Mouse (Mus musculus): ENCODE measurements at regions not wholly inside any gene's neighbourhood (a gene's known extent, or its start where the extent isn't known, plus 50 kb on each side); places are given as distances from the start of the nearest gene placed in this dataset.

GRCm38 (mm10) chr15:62332129-62332528 lies 1409.3 kb upstream of the A1bg start:
- DNase-seq (ENCODE audit: low read depth) = no peak

- no peak for DNase-seq (ENCODE audit: low read depth)
Measured at GRCm38 (mm10) chr15:62331138-62331800, 1408.5 kb upstream of the A1bg start.

GRCm38 (mm10) chr15:62328920-62329319 lies 1406.1 kb upstream of the A1bg start:
- DNase-seq (ENCODE audit: low read depth) = no peak

- DNase-seq (ENCODE audit: low read depth) = peak; percentile 7
Measured at GRCm38 (mm10) chr15:62328305-62328881, 1405.6 kb upstream of the A1bg start.

- DNase-seq (ENCODE audit: low read depth) = no peak
Measured at GRCm38 (mm10) chr15:62327481-62327880, 1404.7 kb upstream of the A1bg start.

GRCm38 (mm10) chr15:62326524-62326923 lies 1403.7 kb upstream of the A1bg start:
- DNase-seq (ENCODE audit: low read depth) = no peak

- DNase-seq (ENCODE audit: low read depth) = no peak
Measured at GRCm38 (mm10) chr15:62325451-62326290, 1402.9 kb upstream of the A1bg start.

GRCm38 (mm10) chr15:62320966-62321365 lies 1398.2 kb upstream of the A1bg start:
- no peak for DNase-seq (ENCODE audit: low read depth)

GRCm38 (mm10) chr15:62314449-62314848 lies 1391.6 kb upstream of the A1bg start:
- no peak for DNase-seq (ENCODE audit: low read depth)

- DNase-seq (ENCODE audit: low read depth) = no peak
Measured at GRCm38 (mm10) chr15:62302233-62302632, 1379.4 kb upstream of the A1bg start.

- no peak for DNase-seq (ENCODE audit: low read depth)
Measured at GRCm38 (mm10) chr15:62301567-62301966, 1378.8 kb upstream of the A1bg start.

GRCm38 (mm10) chr15:62297138-62297537 lies 1374.3 kb upstream of the A1bg start:
- DNase-seq (ENCODE audit: low read depth) = peak; percentile 13

GRCm38 (mm10) chr15:62295233-62295927 lies 1372.6 kb upstream of the A1bg start:
- no peak for DNase-seq (ENCODE audit: low read depth)

- DNase-seq (ENCODE audit: low read depth) = no peak
Measured at GRCm38 (mm10) chr15:62294786-62295185, 1372.0 kb upstream of the A1bg start.

GRCm38 (mm10) chr15:62292876-62293275 lies 1370.1 kb upstream of the A1bg start:
- DNase-seq (ENCODE audit: low read depth) = no peak

GRCm38 (mm10) chr15:62290687-62291086 lies 1367.9 kb upstream of the A1bg start:
- DNase-seq (ENCODE audit: low read depth) = no peak

- DNase-seq (ENCODE audit: low read depth) = no peak
Measured at GRCm38 (mm10) chr15:62286666-62287655, 1364.1 kb upstream of the A1bg start.

- no peak for DNase-seq (ENCODE audit: low read depth)
Measured at GRCm38 (mm10) chr15:62284606-62285531, 1362.1 kb upstream of the A1bg start.

GRCm38 (mm10) chr15:62283661-62284429 lies 1361.0 kb upstream of the A1bg start:
- no peak for DNase-seq (ENCODE audit: low read depth)

All from c-Kit-positive CD71-negative TER-119-negative erythroid progenitor cells, embryonic 14.5 days (primary cell).